Mouse (Mus musculus): ENCODE measurements around the gene Larp6.

DNA sequence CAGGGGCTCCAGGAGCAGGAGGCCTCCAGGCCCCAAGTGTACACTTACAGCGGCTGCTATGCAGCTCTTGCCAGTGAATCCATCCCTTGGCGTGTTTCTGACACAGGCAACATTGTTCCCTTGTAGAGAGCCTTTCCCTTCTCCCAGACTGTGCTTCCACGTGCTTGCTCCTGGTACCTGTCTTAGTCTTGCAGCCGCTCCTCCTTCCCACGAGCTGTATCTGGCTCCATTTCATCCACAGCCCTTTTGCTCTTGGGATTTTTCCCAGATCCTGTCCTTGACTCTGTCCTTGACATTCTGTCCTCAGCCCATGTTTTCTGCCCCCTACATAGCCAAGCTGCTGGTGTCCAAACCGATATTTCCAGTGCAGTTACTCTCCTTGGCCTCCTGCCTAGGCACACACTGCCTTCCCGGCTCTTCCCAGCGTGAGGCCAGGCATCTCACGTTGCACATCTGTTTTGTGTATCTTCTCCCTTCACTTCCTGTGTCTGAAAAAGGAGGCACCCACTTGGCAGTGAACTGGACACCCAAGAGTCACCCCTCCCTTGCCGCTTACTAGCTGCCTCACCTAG is 46.7 kb downstream of the Larp6 start:
- TF ChIP-seq CTCF (IDR thresholded peaks at IDR 0.05; ENCODE audit: insufficient read depth, low read length) (no peak), POLR2A (IDR thresholded peaks at IDR 0.05; ENCODE audit: borderline replicate concordance, extremely low read depth, low read depth, low read length) (no peak)

Data from lung, adult 2 months (tissue).